9 mouse cellular contexts compared by ENCODE assay signal in genomic region chr14:25805871-25806270, GRCm38 (mm10). TPM values are rescaled to one million over a fixed set of nuclear protein-coding genes. Genes with fewer than 3 reads are reported as not detected.
DNase-seq lines count a peak whose midpoint lies in the region; ATAC-seq and TF ChIP-seq lines count a peak whose summit lies in the region.
"Had no signal": no experiment of that assay in that cellular context is flagged by ENCODE, and none has a peak within 500 bp of the region (broad histone marks: within the 10 kb centered on the region; RNA-seq: fewer than 3 reads in every experiment).

No protein-coding gene starts in this region.

- no peaks in the 10 kb centered on the region for H3K9me3 ChIP-seq in lung, embryonic 14.5 days (ENCODE audit: low read depth, low read length)
- no peaks in the 10 kb centered on the region for H3K9me3 ChIP-seq in liver, postnatal 0 days (ENCODE audit: low read length)
- no peaks in the 10 kb centered on the region for H3K9me3 ChIP-seq in intestine, postnatal 0 days (ENCODE audit: control insufficient read depth)

- no peak overlapping the region for H3K4me3 ChIP-seq in lung, embryonic 14.5 days (ENCODE audit: low read depth, low read length)
- no peak overlapping the region for H3K4me3 ChIP-seq in liver, postnatal 0 days (ENCODE audit: low read depth, low read length)
- no peak overlapping the region for H3K4me3 ChIP-seq in intestine, postnatal 0 days (ENCODE audit: low read depth, low read length)
- H3K4me3 ChIP-seq: erythroblast, embryonic 14.5 days had no signal

- H3K4me1 ChIP-seq in lung, embryonic 14.5 days (ENCODE audit: insufficient read depth), result peaks cover 13% of the 10 kb centered on the region; the same call in 1 of the 2 replicates
- no peaks in the 10 kb centered on the region for H3K4me1 ChIP-seq in liver, postnatal 0 days (ENCODE audit: insufficient read depth)
- H3K4me1 ChIP-seq in intestine, postnatal 0 days (replicated peaks; ENCODE audit: control insufficient read depth, insufficient read depth, low read length), result no peaks in the 10 kb centered on the region

- H3K4me2 ChIP-seq in lung, embryonic 14.5 days, result no peak overlapping the region
- H3K4me2 ChIP-seq in liver, postnatal 0 days (ENCODE audit: low read depth, low read length), result no peak overlapping the region
- no peak overlapping the region for H3K4me2 ChIP-seq in intestine, postnatal 0 days (replicated peaks; ENCODE audit: low read depth)

- H3K27ac ChIP-seq in lung, embryonic 14.5 days (ENCODE audit: low read depth), result no peak overlapping the region
- no peak overlapping the region for H3K27ac ChIP-seq in liver, postnatal 0 days (ENCODE audit: low read depth)
- no peak overlapping the region for H3K27ac ChIP-seq in intestine, postnatal 0 days (ENCODE audit: low read depth, low read length)

- no peak for TF ChIP-seq EP300 in liver, postnatal 0 days (IDR thresholded peaks at IDR 0.05; ENCODE audit: low read depth)

- WGBS in lung, embryonic 14.5 days, result 53% methylated on average over 7 of the region's 7 CpGs
- WGBS in liver, postnatal 0 days (ENCODE audit: insufficient replicate concordance), result 74% methylated on average over 7 of the region's 7 CpGs
- WGBS in intestine, postnatal 0 days, result 71% methylated on average over 7 of the region's 7 CpGs

- no peaks in the 10 kb centered on the region for H3K27me3 ChIP-seq in lung, embryonic 14.5 days (ENCODE audit: insufficient read depth, low read length)
- no peaks in the 10 kb centered on the region for H3K27me3 ChIP-seq in liver, postnatal 0 days (ENCODE audit: insufficient read depth, low read length)
- H3K27me3 ChIP-seq in intestine, postnatal 0 days (replicated peaks; ENCODE audit: control insufficient read depth, insufficient read depth, low read length), result no peaks in the 10 kb centered on the region

- no peaks in the 10 kb centered on the region for H3K36me3 ChIP-seq in lung, embryonic 14.5 days (ENCODE audit: insufficient read depth)
- H3K36me3 ChIP-seq in liver, postnatal 0 days (replicated peaks; ENCODE audit: insufficient read depth, low read length), result no peaks in the 10 kb centered on the region
- no peaks in the 10 kb centered on the region for H3K36me3 ChIP-seq in intestine, postnatal 0 days (ENCODE audit: control insufficient read depth, insufficient read depth)

- H3K9ac ChIP-seq in lung, embryonic 14.5 days, result no peak overlapping the region
- no peak overlapping the region for H3K9ac ChIP-seq in liver, postnatal 0 days (replicated peaks)
- H3K9ac ChIP-seq in intestine, postnatal 0 days (ENCODE audit: low read depth, low read length), result no peak overlapping the region

- no peak for ATAC-seq in lung, embryonic 14.5 days (ENCODE audit: insufficient read depth)
- ATAC-seq in liver, postnatal 0 days, result no peak
- no peak for ATAC-seq in intestine, postnatal 0 days

- TF ChIP-seq CTCF in lung, embryonic 14.5 days (IDR thresholded peaks at IDR 0.05; ENCODE audit: low read depth), result no peak
- TF ChIP-seq CTCF in liver, postnatal 0 days (IDR thresholded peaks at IDR 0.05; ENCODE audit: low read depth), result no peak
- no peak for TF ChIP-seq CTCF in intestine, postnatal 0 days (IDR thresholded peaks at IDR 0.05; ENCODE audit: low read depth)

- peak; percentile 30 for DNase-seq in lung, embryonic 14.5 days
- no peak for DNase-seq in lung, postnatal 25 days (ENCODE audit: low spot score)
- DNase-seq in cerebellum, adult 9-10 months, result peak; percentile 15
- DNase-seq in gastrocnemius, postnatal 4 days (ENCODE audit: low spot score in 2 of 2), result peak; percentile 57 to 82
- DNase-seq in layer of hippocampus, postnatal 36 days, result peak; percentile 44 to 46
- no peak for DNase-seq in embryo, embryonic 10.5 days (ENCODE audit: low spot score)
- no peak for DNase-seq in liver, postnatal 0 days

RNA-seq across cellular contexts. Expression of gene Anxa11, which starts 36.1 kb away (rescaled TPM):
- 19.4 and 23.7 TPM in 2 replicates for polyA plus RNA-seq in lung, embryonic 14.5 days (2014; fragmentation: Nextera tagmentation; extraction: Ambion mirVana)
- 100 to 1,000 TPM; 111 to 124 TPM for total RNA-seq in gastrocnemius, postnatal 4 days (2021)
- 10 to 100 TPM; 70.0 to 81.0 TPM for total RNA-seq in layer of hippocampus, postnatal 36 days (2021)
- polyA plus RNA-seq in liver, postnatal 0 days (2015; fragmentation: Nextera tagmentation; extraction: Ambion mirVana), result 13.1 and 13.9 TPM in 2 replicates
- 82.3 and 86.7 TPM in 2 replicates for polyA plus RNA-seq in intestine, postnatal 0 days (2015; fragmentation: Nextera tagmentation; extraction: Ambion mirVana)

RNA-seq across cellular contexts. Expression of gene Zcchc24, which starts 37.0 kb away (rescaled TPM):
- 29.6 and 29.8 TPM in 2 replicates for polyA plus RNA-seq in lung, embryonic 14.5 days (2014; fragmentation: Nextera tagmentation; extraction: Ambion mirVana)
- 10 to 100 TPM; 90.0 to 97.4 TPM for total RNA-seq in gastrocnemius, postnatal 4 days (2021)
- total RNA-seq in layer of hippocampus, postnatal 36 days (2021), result 10 to 100 TPM; 53.5 to 60.2 TPM
- polyA plus RNA-seq in liver, postnatal 0 days (2015; fragmentation: Nextera tagmentation; extraction: Ambion mirVana), result 13.7 and 13.8 TPM in 2 replicates
- 10.3 and 12.1 TPM in 2 replicates for polyA plus RNA-seq in intestine, postnatal 0 days (2015; fragmentation: Nextera tagmentation; extraction: Ambion mirVana)

Comparison
In these comparisons a context has a peak if more than half of its experiments do, and no peak if none do; other contexts are left out.
1. DNase-seq: peak in lung, embryonic 14.5 days (single experiment), cerebellum, adult 9-10 months (single experiment), gastrocnemius, postnatal 4 days (2 of 2) and layer of hippocampus, postnatal 36 days (2 of 2); none in lung, postnatal 25 days (single experiment), embryo, embryonic 10.5 days (single experiment) and liver, postnatal 0 days (single experiment).